Mouse (Mus musculus) splenic B cell, adult 2 months (primary cell): ENCODE measurements around the gene Wif1.

Source experiments
- DNase-seq: peaks from one replicate; pipeline ENCODE4 v3.0.0-alpha.2; 2011; ENCODE audit warnings: low read depth, low spot score
- H3K27me3 ChIP-seq: 2 replicates; pipeline ENCODE4 v1.6.1; 2012; ENCODE audit warnings: mild to moderate bottlenecking, low read length, moderate library complexity, mixed read lengths; ENCODE audit not compliant: control insufficient read depth, poor library complexity, insufficient read depth, severe bottlenecking
- H3K36me3 ChIP-seq: 2 replicates; pipeline ENCODE4 v1.6.1; 2012; ENCODE audit warnings: mild to moderate bottlenecking, low read length, moderate library complexity, mixed read lengths; ENCODE audit not compliant: control insufficient read depth, poor library complexity, insufficient read depth, severe bottlenecking

The Wif1 gene

GRCm38 (mm10) chr10:121099658-121100057, 65.9 kb downstream of the Wif1 start:
- DNase-seq = no peak
- no peaks in the 10 kb centered on the region for H3K27me3 ChIP-seq

DNA sequence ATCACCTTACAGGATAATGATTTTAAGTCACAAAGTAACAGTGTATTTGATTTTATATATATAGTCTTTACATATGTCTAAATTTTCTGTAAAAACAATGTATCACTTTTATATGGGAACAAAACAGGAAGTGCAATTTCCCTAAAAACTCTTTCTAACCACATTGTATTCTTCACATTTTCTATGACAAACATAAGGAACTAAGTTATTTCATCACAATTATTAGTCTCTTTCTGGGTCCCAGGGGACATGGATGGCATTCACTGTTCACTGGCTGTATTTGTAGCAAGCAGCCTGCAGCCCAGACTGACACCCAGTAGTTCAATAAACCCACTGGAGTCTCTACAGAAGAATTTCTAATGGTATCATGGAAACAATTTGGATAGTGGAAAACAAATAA, 82.4 kb downstream of the Wif1 start:
- no peaks in the 10 kb centered on the region for H3K36me3 ChIP-seq
- no peak for DNase-seq
- H3K27me3 ChIP-seq = no peaks in the 10 kb centered on the region

More at GRCm38 (mm10) chr10:121099658-121100057, 65.9 kb downstream of the Wif1 start:
- no peaks in the 10 kb centered on the region for H3K36me3 ChIP-seq

- DNase-seq = no peak
- Histone ChIP-seq H3K27me3 (no peaks in the 10 kb centered on the region), H3K36me3 (no peaks in the 10 kb centered on the region)
These were observed 82.9 kb downstream of the Wif1 start for GRCm38 (mm10) chr10:121116636-121117035.

- no peaks in the 10 kb centered on the region for H3K27me3 ChIP-seq
- DNase-seq = no peak
- no peaks in the 10 kb centered on the region for H3K36me3 ChIP-seq
These were observed 87.0 kb downstream of the Wif1 start for GRCm38 (mm10) chr10:121120751-121121150.

- H3K36me3 ChIP-seq = no peaks in the 10 kb centered on the region
- DNase-seq = no peak
- H3K27me3 ChIP-seq = no peaks in the 10 kb centered on the region
These were observed 90.7 kb downstream of the Wif1 start for GRCm38 (mm10) chr10:121124481-121124880.

DNA sequence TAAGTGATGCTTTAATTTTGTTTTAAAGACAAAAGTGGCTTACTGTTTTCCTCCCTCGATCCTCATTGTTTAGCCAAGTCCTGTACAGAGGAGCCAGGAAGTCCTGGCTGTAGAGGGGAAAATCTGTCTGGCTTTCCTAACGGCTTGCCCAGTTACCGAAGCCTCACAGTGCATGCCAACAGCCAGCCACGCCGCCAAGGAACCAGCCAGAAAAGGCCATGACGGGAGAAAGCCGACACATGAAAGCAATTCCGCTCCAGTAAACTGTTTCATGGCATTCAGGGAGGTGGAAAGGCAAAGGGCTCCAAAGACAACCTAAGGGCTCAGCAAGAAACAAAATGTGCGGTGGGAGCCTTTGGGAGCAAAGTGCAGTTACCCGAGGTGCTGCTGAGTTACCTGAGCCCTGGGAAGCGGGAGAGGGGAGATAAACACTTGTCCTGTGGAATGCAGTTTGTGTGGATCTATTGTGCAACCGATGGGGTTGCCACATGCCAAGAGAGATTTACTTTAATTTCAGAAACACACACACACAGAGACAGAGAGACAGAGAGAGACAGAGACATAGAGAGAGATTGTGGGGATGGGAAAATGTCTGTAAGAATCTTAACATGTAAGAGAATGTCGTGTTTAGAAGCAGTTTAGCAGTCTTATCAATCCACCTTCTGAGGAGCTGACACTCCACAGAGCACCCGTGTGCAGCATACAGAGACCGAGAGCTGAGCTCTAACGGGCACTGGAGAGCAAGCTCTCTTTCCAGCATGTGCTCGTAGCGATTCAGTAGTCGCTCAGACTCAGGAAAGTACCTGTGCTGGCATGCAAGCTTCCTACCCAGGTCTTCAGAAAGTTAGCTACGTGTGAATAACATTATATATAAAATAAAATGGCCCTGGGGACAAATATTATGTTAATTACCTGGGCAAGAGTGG, 95.5 kb downstream of the Wif1 start:
- DNase-seq = no peak
- Histone ChIP-seq H3K27me3 (no peaks in the 10 kb centered on the region), H3K36me3 (no peaks in the 10 kb centered on the region)
